ENCODE assay signal across 18 mouse cellular contexts in the genomic region with DNA sequence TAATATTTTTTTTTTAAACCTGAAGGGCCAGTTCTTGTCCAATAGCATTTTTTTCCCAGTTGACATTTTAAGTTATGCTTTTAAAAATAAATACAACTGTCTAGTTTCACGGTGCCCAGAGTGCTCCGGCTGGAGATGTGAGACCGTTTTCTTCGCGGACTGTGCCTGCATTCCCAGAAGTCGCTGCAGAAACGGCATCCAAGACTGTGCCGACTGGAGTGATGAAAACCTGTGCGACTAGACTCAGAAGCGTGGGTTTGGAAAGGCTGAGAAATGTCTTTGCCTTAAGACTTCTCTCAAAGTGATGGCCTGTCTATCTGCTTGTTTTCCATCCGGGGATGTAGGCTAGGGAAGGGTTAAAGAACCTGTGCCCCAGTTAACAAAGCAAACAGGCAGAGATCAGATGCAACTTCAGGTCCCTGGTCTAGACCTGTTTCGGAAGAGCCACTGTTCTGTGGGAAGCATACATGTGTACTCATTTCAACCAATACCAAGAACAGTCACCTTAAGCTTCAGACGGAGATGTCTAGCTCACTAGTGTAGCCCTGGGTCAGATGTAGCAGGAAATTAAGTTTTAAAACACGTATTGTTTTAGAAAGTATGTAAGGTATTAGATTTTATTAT. TPM values are rescaled to one million over a fixed set of nuclear protein-coding genes. Genes with fewer than 3 reads are reported as not detected.
A peak's percentile ranks its signal among the peaks of the same experiment; 100 is the strongest.
DNase-seq lines count a peak whose midpoint lies in the region; ATAC-seq and TF ChIP-seq lines count a peak whose summit lies in the region.
"Had no signal": no experiment of that assay in that cellular context is flagged by ENCODE, and none has a peak within 500 bp of the region (broad histone marks: within the 10 kb centered on the region; RNA-seq: fewer than 3 reads in every experiment).

No protein-coding gene starts in this region.

- peaks cover 7% of the 10 kb centered on the region; the same call in 1 of the 2 replicates for H3K4me1 ChIP-seq in forebrain, embryonic 15.5 days
- peaks cover 9% of the 10 kb centered on the region; the same call in 1 of the 2 replicates for H3K4me1 ChIP-seq in forebrain, embryonic 12.5 days
- H3K4me1 ChIP-seq in stomach, embryonic 15.5 days, result peaks cover 7% of the 10 kb centered on the region

- no peak overlapping the region for H3K4me2 ChIP-seq in forebrain, embryonic 15.5 days (replicated peaks)
- H3K4me2 ChIP-seq in forebrain, embryonic 12.5 days, result no peak overlapping the region
- peak overlapping the region; percentile 16; the same call in 1 of the 2 replicates for H3K4me2 ChIP-seq in stomach, embryonic 15.5 days

- H3K9ac ChIP-seq in forebrain, embryonic 15.5 days (replicated peaks), result no peak overlapping the region
- no peak overlapping the region for H3K9ac ChIP-seq in forebrain, embryonic 12.5 days
- H3K9ac ChIP-seq in stomach, embryonic 15.5 days, result no peak overlapping the region

- no peak overlapping the region for H3K4me3 ChIP-seq in forebrain, embryonic 15.5 days
- no peak overlapping the region for H3K4me3 ChIP-seq in forebrain, embryonic 12.5 days (replicated peaks)
- no peak overlapping the region for H3K4me3 ChIP-seq in layer of hippocampus, adult 2 months
- H3K4me3 ChIP-seq in stomach, embryonic 15.5 days (replicated peaks), result no peak overlapping the region

- H3K27ac ChIP-seq in forebrain, embryonic 15.5 days (replicated peaks), result peak overlapping the region; percentile 49
- H3K27ac ChIP-seq in forebrain, embryonic 12.5 days, result no peak overlapping the region
- H3K27ac ChIP-seq in layer of hippocampus, adult 2 months, result peak overlapping the region; percentile 75
- peak overlapping the region; percentile 28; the same call in 1 of the 2 replicates for H3K27ac ChIP-seq in stomach, embryonic 15.5 days

- peaks cover 38% of the 10 kb centered on the region for H3K36me3 ChIP-seq in forebrain, embryonic 15.5 days
- H3K36me3 ChIP-seq in forebrain, embryonic 12.5 days (replicated peaks), result peaks cover 40% of the 10 kb centered on the region
- H3K36me3 ChIP-seq in stomach, embryonic 15.5 days, result peaks cover 19% of the 10 kb centered on the region

- no peak for TF ChIP-seq CTCF in layer of hippocampus, adult 2 months (conservative IDR thresholded peaks at IDR 0.05)

- no peaks in the 10 kb centered on the region for H3K9me3 ChIP-seq in forebrain, embryonic 15.5 days
- no peaks in the 10 kb centered on the region for H3K9me3 ChIP-seq in forebrain, embryonic 12.5 days
- no peaks in the 10 kb centered on the region for H3K9me3 ChIP-seq in stomach, embryonic 15.5 days

- WGBS in forebrain, embryonic 15.5 days, result 56% methylated on average over 14 of the region's 14 CpGs
- 66% methylated on average over 14 of the region's 14 CpGs for WGBS in forebrain, embryonic 12.5 days
- 27% methylated on average over 14 of the region's 14 CpGs for WGBS in stomach, embryonic 15.5 days

- no peaks in the 10 kb centered on the region for H3K27me3 ChIP-seq in forebrain, embryonic 15.5 days
- no peaks in the 10 kb centered on the region for H3K27me3 ChIP-seq in forebrain, embryonic 12.5 days
- no peaks in the 10 kb centered on the region for H3K27me3 ChIP-seq in stomach, embryonic 15.5 days (replicated peaks)

- ATAC-seq in forebrain, embryonic 15.5 days (replicated peaks), result no peak
- ATAC-seq in forebrain, embryonic 12.5 days (ENCODE audit: low FRiP score), result no peak
- no peak for ATAC-seq in stomach, embryonic 15.5 days (ENCODE audit: insufficient read depth, low FRiP score, low read depth)

- DNase-seq in layer of hippocampus, adult 2 months (ENCODE audit: low spot score in 2 of 2), result no peak
- no peak for DNase-seq in layer of hippocampus, adult 9-11 months
- peak; percentile 24 to 43 for DNase-seq in right cerebral cortex, adult 2 months (ENCODE audit: low spot score in 2 of 2)
- no peak for DNase-seq in right cerebral cortex, adult 18-20 months
- no peak for DNase-seq in gastrocnemius, adult 8-10 months (ENCODE audit: low spot score in 2 of 2)
- DNase-seq: adrenal gland, postnatal 14 days; cerebellum, adult 11-12 months; embryo, embryonic 11 days; heart, postnatal 14 days; kidney, adult 2 months had no signal

RNA-seq across cellular contexts. Expression of gene Btf3, which starts 9.8 kb away (rescaled TPM):
- polyA plus RNA-seq in forebrain, embryonic 15.5 days (2015; fragmentation: Nextera tagmentation; extraction: Ambion mirVana), result 585 and 597 TPM in 2 replicates
- 693 and 699 TPM in 2 replicates for polyA plus RNA-seq in forebrain, embryonic 12.5 days (2016; fragmentation: Nextera tagmentation; extraction: Ambion mirVana)
- 100 to 1,000 TPM; 198 TPM for total RNA-seq in layer of hippocampus, adult 2 months (2021)
- polyA plus RNA-seq in stomach, embryonic 15.5 days (2015; fragmentation: Nextera tagmentation; extraction: Ambion mirVana), result 594 and 688 TPM in 2 replicates
- total RNA-seq in gastrocnemius, adult 8-10 months (2022), result 100 to 1,000 TPM; 208 to 239 (median 210) TPM

RNA-seq across cellular contexts. Expression of gene Gm21976, which starts 27.3 kb away (rescaled TPM):
- polyA plus RNA-seq in forebrain, embryonic 15.5 days (2015; fragmentation: Nextera tagmentation; extraction: Ambion mirVana), result not detected in 2 replicates
- not detected in 2 replicates for polyA plus RNA-seq in forebrain, embryonic 12.5 days (2016; fragmentation: Nextera tagmentation; extraction: Ambion mirVana)
- total RNA-seq in layer of hippocampus, adult 2 months (2021), result not detected
- not detected in 2 replicates for polyA plus RNA-seq in stomach, embryonic 15.5 days (2015; fragmentation: Nextera tagmentation; extraction: Ambion mirVana)
- total RNA-seq in gastrocnemius, adult 8-10 months (2022), result not detected
- total RNA-seq: adrenal gland, postnatal 14 days; heart, postnatal 14 days; layer of hippocampus, postnatal 14 days; liver, adult 2 months; megakaryocyte, adult 5-6 weeks had no signal
- polyA plus RNA-seq: kidney, adult 2 months; liver, adult 2 months; neural tube, embryonic 14.5 days; thymus, postnatal 0 days had no signal

RNA-seq across cellular contexts. Expression of gene Ankra2, which starts 44.1 kb away (rescaled TPM):
- polyA plus RNA-seq in forebrain, embryonic 15.5 days (2015; fragmentation: Nextera tagmentation; extraction: Ambion mirVana), result 59.9 and 62.5 TPM in 2 replicates
- polyA plus RNA-seq in forebrain, embryonic 12.5 days (2016; fragmentation: Nextera tagmentation; extraction: Ambion mirVana), result 36.2 and 38.6 TPM in 2 replicates
- 10 to 100 TPM; 50.0 to 50.4 TPM for total RNA-seq in layer of hippocampus, adult 2 months (2021)
- polyA plus RNA-seq in stomach, embryonic 15.5 days (2015; fragmentation: Nextera tagmentation; extraction: Ambion mirVana), result 24.7 and 26.5 TPM in 2 replicates
- total RNA-seq in gastrocnemius, adult 8-10 months (2022), result 10 to 100 TPM; 13.5 to 18.7 (median 16.3) TPM

RNA-seq across cellular contexts. Expression of gene Utp15, which starts 44.1 kb away (rescaled TPM):
- polyA plus RNA-seq in forebrain, embryonic 15.5 days (2015; fragmentation: Nextera tagmentation; extraction: Ambion mirVana), result 32.8 and 34.4 TPM in 2 replicates
- polyA plus RNA-seq in forebrain, embryonic 12.5 days (2016; fragmentation: Nextera tagmentation; extraction: Ambion mirVana), result 37.6 and 40.1 TPM in 2 replicates
- 10 to 100 TPM; 21.5 to 22.5 TPM for total RNA-seq in layer of hippocampus, adult 2 months (2021)
- polyA plus RNA-seq in stomach, embryonic 15.5 days (2015; fragmentation: Nextera tagmentation; extraction: Ambion mirVana), result 30.1 TPM in 2 replicates
- total RNA-seq in gastrocnemius, adult 8-10 months (2022), result 1 to 10 TPM; 3.0 to 4.7 (median 3.8) TPM

RNA-seq across cellular contexts. Expression of gene Foxd1, which starts 47.1 kb away (rescaled TPM):
- 0.55 and 0.56 TPM in 2 replicates for polyA plus RNA-seq in forebrain, embryonic 15.5 days (2015; fragmentation: Nextera tagmentation; extraction: Ambion mirVana)
- polyA plus RNA-seq in forebrain, embryonic 12.5 days (2016; fragmentation: Nextera tagmentation; extraction: Ambion mirVana), result 2.6 and 4.2 TPM in 2 replicates
- total RNA-seq in layer of hippocampus, adult 2 months (2021), result 1 to 10 TPM in 1 of 2 experiments, under 1 TPM in 1; 0.69 to 1.2 TPM
- 0.05 TPM in 1 of 2 replicates, not detected in the other for polyA plus RNA-seq in stomach, embryonic 15.5 days (2015; fragmentation: Nextera tagmentation; extraction: Ambion mirVana)
- total RNA-seq in gastrocnemius, adult 8-10 months (2022), result under 1 TPM in 1 of 4 experiments, not detected in 3; 0.11 TPM
- total RNA-seq: liver, adult 2 months; megakaryocyte, adult 5-6 weeks had no signal
- polyA plus RNA-seq: liver, adult 2 months had no signal

Comparison
In these comparisons a context has a peak if more than half of its experiments do, and no peak if none do; other contexts are left out.
1. DNase-seq: peak in right cerebral cortex, adult 2 months (2 of 2); none in layer of hippocampus, adult 2 months (0 of 2), layer of hippocampus, adult 9-11 months (single experiment), right cerebral cortex, adult 18-20 months (single experiment) and gastrocnemius, adult 8-10 months (0 of 2).